Mouse (Mus musculus) liver, embryonic 16.5 days (tissue): ENCODE data around the gene Appl2. TPM values are rescaled to one million over a fixed set of nuclear protein-coding genes. Genes with fewer than 3 reads are reported as not detected.

Experiments used
- ATAC-seq: fragments of 200-750 bp; cut with Nextera tagmentation; 2 replicates; pipeline ENCODE4 v1.8.0; 2017; ENCODE audit warnings: low read depth, mild to moderate bottlenecking, moderate number of reproducible peaks, moderate library complexity
- H3K27ac ChIP-seq: fragments of 300-500 bp; sonication (generic); 2 replicates; pipeline ENCODE4 v1.5.1; 2014; ENCODE audit warnings: mild to moderate bottlenecking, low read length
- H3K27me3 ChIP-seq: fragments of 300-500 bp; sonication (generic); 2 replicates; pipeline ENCODE4 v1.6.1; 2014; ENCODE audit warnings: low read depth, low read length, mixed read lengths; ENCODE audit not compliant: control insufficient read depth, insufficient read depth
- H3K36me3 ChIP-seq: fragments of 300-500 bp; sonication (generic); 2 replicates; pipeline ENCODE4 v1.6.1; 2014; ENCODE audit warnings: mild to moderate bottlenecking; ENCODE audit not compliant: control insufficient read depth, insufficient read depth
- H3K4me1 ChIP-seq: fragments of 300-500 bp; sonication (generic); 2 replicates; pipeline ENCODE4 v1.6.1; 2014; ENCODE audit warnings: low read depth, low read length, mixed read lengths; ENCODE audit not compliant: control insufficient read depth
- H3K4me2 ChIP-seq: fragments of 300-500 bp; sonication (generic); 2 replicates; pipeline ENCODE4 v1.6.1; 2014; ENCODE audit warnings: low read depth, low read length, mixed read lengths
- H3K4me3 ChIP-seq: fragments of 300-500 bp; sonication (generic); 2 replicates; pipeline ENCODE4 v1.5.1; 2014; ENCODE audit warnings: low read depth, mild to moderate bottlenecking, low read length
- H3K9ac ChIP-seq: fragments of 300-500 bp; sonication (generic); 2 replicates; pipeline ENCODE4 v1.6.1; 2014; ENCODE audit warnings: low read depth, low read length
- H3K9me3 ChIP-seq: fragments of 300-500 bp; sonication (generic); replicated peaks from 2 replicates; pipeline ENCODE4 v1.6.1; 2016; ENCODE audit warnings: low read length; ENCODE audit not compliant: control insufficient read depth
- WGBS: fragments of 180-500 bp; shearing (Covaris S2); extraction: QIAGEN DNeasy Blood & Tissue Kit; methylation state at CpG from one replicate; pipeline ENCODE4 v1.1.7; 2014; ENCODE audit not compliant: insufficient replicate concordance; 5-methylcytosine and 5-hydroxymethylcytosine counted together
- polyA plus RNA-seq: library from polyadenylated mRNA; unstranded; fragments of >200 nt; fragmentation: Nextera tagmentation; extraction: Ambion mirVana; gene quantifications from 2 replicates; pipeline ENCODE4 v1.2.1, GENCODE M21; 2015

Gene Appl2
- polyA plus RNA-seq, 1 experiment from 2014 or later: 15.9 TPM

DNA sequence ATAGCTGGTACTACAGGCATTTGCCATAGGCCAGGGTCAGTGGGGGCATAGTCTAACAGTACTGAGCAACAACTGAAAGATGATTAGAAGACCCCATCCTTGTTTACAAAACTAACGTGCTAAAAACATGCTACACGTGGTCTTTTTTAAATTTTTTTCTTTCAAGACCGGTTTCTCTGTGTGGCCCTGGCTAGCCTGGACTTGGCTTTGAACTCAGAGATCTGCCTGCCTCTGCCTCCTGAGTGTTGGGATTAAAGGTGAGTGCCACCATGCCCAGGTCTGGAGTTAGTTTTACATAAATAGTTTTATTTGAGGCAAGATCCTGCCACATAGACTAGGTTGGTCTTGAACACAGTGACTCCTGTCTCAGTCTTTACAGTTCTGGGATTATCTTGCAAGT is 41.4 kb downstream of the Appl2 start:
- Histone ChIP-seq H3K9me3 (no peaks in the 10 kb centered on the region), H3K36me3 (peaks cover 6% of the 10 kb centered on the region), H3K4me2 (no peak overlapping the region), H3K27ac (no peak overlapping the region), H3K4me1 (no peaks in the 10 kb centered on the region), H3K9ac (no peak overlapping the region), H3K4me3 (no peak overlapping the region), H3K27me3 (no peaks in the 10 kb centered on the region)
- 73% methylated on average over 3 of the region's 3 CpGs for WGBS
- no peak for ATAC-seq

GRCm38 (mm10) chr10:83605637-83606183 is 42.8 kb downstream of the Appl2 start:
- H3K27ac ChIP-seq: no peak overlapping the region
- no peak for ATAC-seq
- peaks cover 3% of the 10 kb centered on the region for H3K36me3 ChIP-seq

GRCm38 (mm10) chr10:83603956-83604564 is 44.5 kb downstream of the Appl2 start:
- no peak for ATAC-seq
- H3K4me2 ChIP-seq: no peak overlapping the region
- H3K4me3 ChIP-seq: no peak overlapping the region
- peaks cover 6% of the 10 kb centered on the region for H3K36me3 ChIP-seq
- H3K27me3 ChIP-seq: no peaks in the 10 kb centered on the region
- H3K4me1 ChIP-seq: no peaks in the 10 kb centered on the region
- no peaks in the 10 kb centered on the region for H3K9me3 ChIP-seq
- no peak overlapping the region for H3K27ac ChIP-seq
- no peak overlapping the region for H3K9ac ChIP-seq
- 72% methylated on average over 10 of the region's 10 CpGs for WGBS

More at GRCm38 (mm10) chr10:83605637-83606183, 42.8 kb downstream of the Appl2 start:
- no peaks in the 10 kb centered on the region for H3K27me3 ChIP-seq
- H3K9me3 ChIP-seq: no peaks in the 10 kb centered on the region
- H3K4me2 ChIP-seq: no peak overlapping the region
- no peak overlapping the region for H3K9ac ChIP-seq
- 77% methylated on average over 8 of the region's 8 CpGs for WGBS
- H3K4me3 ChIP-seq: no peak overlapping the region
- H3K4me1 ChIP-seq: no peaks in the 10 kb centered on the region

- WGBS: 83% methylated on average over 11 of the region's 11 CpGs
- no peaks in the 10 kb centered on the region for H3K27me3 ChIP-seq
- no peak overlapping the region for H3K4me3 ChIP-seq
- no peaks in the 10 kb centered on the region for H3K4me1 ChIP-seq
- H3K4me2 ChIP-seq: no peak overlapping the region
- H3K27ac ChIP-seq: no peak overlapping the region
- ATAC-seq: no peak
- no peak overlapping the region for H3K9ac ChIP-seq
- H3K9me3 ChIP-seq: no peaks in the 10 kb centered on the region
- H3K36me3 ChIP-seq: peaks cover 6% of the 10 kb centered on the region
Observed at GRCm38 (mm10) chr10:83600650-83601049, 47.9 kb downstream of the Appl2 start.

DNA sequence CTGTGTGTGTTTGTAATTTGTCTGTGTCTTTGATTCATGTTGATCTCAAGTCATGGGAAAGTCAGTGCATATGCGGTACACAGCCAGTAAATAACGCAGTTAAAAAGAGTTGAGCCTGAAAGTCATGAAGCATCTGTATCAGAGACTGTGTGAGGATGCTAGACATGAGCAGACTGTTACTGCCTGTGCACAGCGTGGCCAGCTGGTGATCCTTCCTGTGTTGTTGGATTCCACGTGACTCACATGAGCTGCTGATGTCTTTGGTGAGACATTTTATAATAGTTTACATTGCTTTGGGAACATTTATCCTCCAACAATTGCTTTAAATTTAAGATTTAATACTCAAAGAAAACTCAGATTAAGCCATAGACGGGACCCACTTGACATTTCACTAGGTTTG is 54.0 kb downstream of the Appl2 start:
- H3K36me3 ChIP-seq: peaks cover 17% of the 10 kb centered on the region
- 81% methylated on average over 5 of the region's 5 CpGs for WGBS
- no peak for ATAC-seq
- H3K27me3 ChIP-seq: no peaks in the 10 kb centered on the region
- H3K9ac ChIP-seq: no peak overlapping the region
- no peaks in the 10 kb centered on the region for H3K9me3 ChIP-seq
- no peak overlapping the region for H3K27ac ChIP-seq
- no peak overlapping the region for H3K4me3 ChIP-seq
- no peaks in the 10 kb centered on the region for H3K4me1 ChIP-seq
- H3K4me2 ChIP-seq: no peak overlapping the region

DNA sequence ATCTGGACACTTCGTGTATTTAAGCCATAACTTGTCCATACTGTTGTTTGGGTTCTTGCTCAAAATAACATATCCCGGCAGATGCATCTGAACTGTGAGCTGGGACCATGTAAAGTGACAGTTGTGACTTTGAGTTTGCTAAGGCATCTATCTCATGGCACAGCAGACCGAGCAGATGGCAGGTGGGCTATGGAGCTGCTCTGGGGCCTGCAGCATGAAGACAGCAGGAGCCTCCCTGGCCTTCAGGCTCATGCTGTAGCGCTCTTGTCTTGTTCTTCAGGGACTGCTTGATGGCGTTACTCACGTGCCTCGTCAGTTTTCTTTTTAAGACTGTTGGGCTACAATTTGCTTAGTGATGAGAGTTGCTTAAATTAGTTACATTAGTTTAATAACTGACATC is 55.9 kb downstream of the Appl2 start:
- H3K9me3 ChIP-seq: no peaks in the 10 kb centered on the region
- no peak for ATAC-seq
- WGBS: 85% methylated on average over 7 of the region's 7 CpGs

GRCm38 (mm10) chr10:83590801-83591200 is 57.7 kb downstream of the Appl2 start:
- Histone ChIP-seq H3K4me3 (no peak overlapping the region), H3K36me3 (peaks cover 32% of the 10 kb centered on the region), H3K9me3 (no peaks in the 10 kb centered on the region), H3K27ac (no peak overlapping the region), H3K4me2 (no peak overlapping the region), H3K4me1 (no peaks in the 10 kb centered on the region), H3K27me3 (no peaks in the 10 kb centered on the region), H3K9ac (no peak overlapping the region)
- 80% methylated on average over 6 of the region's 6 CpGs for WGBS
- no peak for ATAC-seq

More for the DNA sequence above, 55.9 kb downstream of the Appl2 start:
- no peaks in the 10 kb centered on the region for H3K4me1 ChIP-seq
- H3K27me3 ChIP-seq: no peaks in the 10 kb centered on the region
- H3K4me2 ChIP-seq: no peak overlapping the region
- H3K9ac ChIP-seq: no peak overlapping the region
- peaks cover 22% of the 10 kb centered on the region for H3K36me3 ChIP-seq
- no peak overlapping the region for H3K4me3 ChIP-seq
- no peak overlapping the region for H3K27ac ChIP-seq

- H3K27ac ChIP-seq: no peak overlapping the region
- H3K4me2 ChIP-seq: no peak overlapping the region
- no peaks in the 10 kb centered on the region for H3K4me1 ChIP-seq
- H3K9ac ChIP-seq: no peak overlapping the region
- no peaks in the 10 kb centered on the region for H3K27me3 ChIP-seq
- H3K9me3 ChIP-seq: no peaks in the 10 kb centered on the region
- H3K4me3 ChIP-seq: no peak overlapping the region
- peaks cover 14% of the 10 kb centered on the region for H3K36me3 ChIP-seq
- no peak for ATAC-seq
- 72% methylated on average over 7 of the region's 7 CpGs for WGBS
Observed at GRCm38 (mm10) chr10:83565449-83566441, 82.8 kb downstream of the Appl2 start.

GRCm38 (mm10) chr10:83563005-83563404 is 85.5 kb downstream of the Appl2 start:
- Histone ChIP-seq H3K4me2 (no peak overlapping the region), H3K27me3 (no peaks in the 10 kb centered on the region), H3K36me3 (peaks cover 17% of the 10 kb centered on the region), H3K4me1 (no peaks in the 10 kb centered on the region), H3K9me3 (no peaks in the 10 kb centered on the region), H3K9ac (no peak overlapping the region), H3K4me3 (no peak overlapping the region), H3K27ac (no peak overlapping the region)
- no peak for ATAC-seq
